Mouse (Mus musculus): ENCODE measurements around the gene Hist2h3b. TPM values are rescaled to one million over a fixed set of nuclear protein-coding genes. Genes with fewer than 3 reads are reported as not detected.
"Not testable (repeated sequence)": the region's sequence is repeated elsewhere in the genome, so short reads cannot be mapped to it uniquely, and the experiment has no call there.

Hist2h3b gene
- total RNA-seq, 2 experiments from 2014 or later = 340 to 373 TPM

DNA sequence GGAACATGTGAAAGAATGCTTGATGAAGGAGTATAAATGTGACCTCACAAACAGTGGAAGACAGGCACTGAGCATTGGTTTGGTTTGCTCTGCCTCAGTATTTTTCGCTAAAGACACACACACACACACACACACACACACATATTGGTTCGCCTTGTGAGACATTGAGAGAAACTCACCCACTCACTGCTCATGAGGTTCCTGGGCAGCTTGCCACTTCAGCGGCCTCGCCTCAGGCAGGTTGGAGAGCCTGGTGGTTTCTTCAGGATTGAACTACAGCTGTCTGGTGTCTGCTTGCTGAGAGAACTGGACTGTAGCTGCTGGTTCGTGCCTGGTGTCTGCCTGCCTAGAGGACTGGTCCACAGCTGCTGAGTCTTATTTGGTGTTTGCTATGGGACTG, 8.2 kb upstream of the Hist2h3b start:
- ATAC-seq (replicated peaks; ENCODE audit: low FRiP score, poor library complexity, severe bottlenecking) = no peak

- ATAC-seq (replicated peaks; ENCODE audit: low FRiP score, poor library complexity, severe bottlenecking) = no peak
These were observed 6.8 kb upstream of the Hist2h3b start for GRCm38 (mm10) chr3:96261623-96262022.

DNA sequence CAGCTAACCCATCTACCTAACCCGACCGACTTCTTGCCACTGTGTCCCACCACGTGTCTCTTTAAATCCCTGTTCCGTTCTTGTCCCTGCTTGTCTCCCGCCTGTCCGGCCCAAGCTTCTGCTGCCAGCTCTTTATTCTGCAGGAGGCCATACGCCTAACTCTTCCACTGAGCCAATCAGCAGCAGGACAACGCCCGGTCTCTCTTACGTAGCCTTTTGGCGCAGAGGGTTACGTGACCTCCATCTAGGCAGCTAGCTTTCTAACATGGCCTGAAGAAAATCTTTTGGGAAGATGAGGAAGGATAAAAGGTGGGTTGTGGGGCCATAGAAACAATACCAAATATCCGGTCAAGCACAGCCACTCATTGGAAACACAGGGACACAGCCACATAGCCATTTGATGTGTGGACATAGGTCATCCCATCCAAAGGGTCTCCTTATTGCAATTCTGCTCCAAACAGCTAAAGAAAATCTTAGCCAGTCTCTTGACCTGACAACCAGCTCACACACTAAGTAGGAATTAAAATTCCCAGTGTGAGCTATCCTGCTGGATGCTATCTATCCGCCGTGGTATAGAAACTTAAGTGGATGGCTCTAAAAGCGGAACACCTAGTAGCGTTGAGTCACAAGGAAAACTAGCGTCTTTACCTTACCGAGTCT, 6.1 kb upstream of the Hist2h3b start:
- ATAC-seq (replicated peaks; ENCODE audit: low FRiP score, poor library complexity, severe bottlenecking) = peak; percentile 80

GRCm38 (mm10) chr3:96262979-96263550, 5.4 kb upstream of the Hist2h3b start, which contains the start of gene Hist2h4:
Gene Hist2h4, minus strand, starts transcription at chr3:96263311.
- peak; percentile 71 for ATAC-seq (replicated peaks; ENCODE audit: low FRiP score, poor library complexity, severe bottlenecking)

- 0 out of 2 replicates have a peak, but pooled peaks have one; percentile 14 for ATAC-seq (replicated peaks; ENCODE audit: low FRiP score, poor library complexity, severe bottlenecking)
These were observed 4.7 kb upstream of the Hist2h3b start for GRCm38 (mm10) chr3:96263558-96264403.

GRCm38 (mm10) chr3:96264404-96264949, 4.0 kb upstream of the Hist2h3b start:
- ATAC-seq (replicated peaks; ENCODE audit: low FRiP score, poor library complexity, severe bottlenecking) = no peak

DNA sequence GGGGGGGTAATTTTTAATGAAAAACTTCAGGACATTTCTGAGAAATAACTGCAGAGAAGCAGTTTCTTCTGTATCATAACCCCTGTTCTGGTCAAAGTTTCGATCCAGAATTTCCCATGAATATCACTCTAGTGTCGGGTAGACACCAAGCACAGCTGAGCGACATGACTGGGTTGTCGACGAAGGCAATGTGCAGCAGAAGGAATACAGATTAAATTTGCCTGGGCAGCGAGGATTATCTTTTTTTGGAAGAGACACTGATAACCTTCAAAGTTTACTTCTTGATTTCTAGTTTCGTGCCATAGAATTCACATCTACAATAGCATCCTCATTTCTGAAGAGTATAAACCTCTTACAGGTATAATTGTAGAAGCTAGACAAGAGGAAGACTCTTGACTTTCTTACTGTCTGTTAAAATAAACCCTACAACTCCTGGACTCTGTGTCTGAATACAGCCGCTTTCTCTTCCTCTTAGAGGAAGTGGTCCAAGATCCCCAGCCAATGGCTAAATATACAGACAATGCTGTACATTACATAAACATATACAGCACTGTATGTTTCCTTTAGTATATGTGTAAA, 2.2 kb upstream of the Hist2h3b start:
- ATAC-seq (replicated peaks; ENCODE audit: low FRiP score, poor library complexity, severe bottlenecking) = no peak

- no peak for ATAC-seq (replicated peaks; ENCODE audit: low FRiP score, poor library complexity, severe bottlenecking)
These were observed 913 bp upstream of the Hist2h3b start for GRCm38 (mm10) chr3:96267541-96267940.

GRCm38 (mm10) chr3:96268776-96269378, 423 bp downstream of the Hist2h3b start:
- peak; percentile 33 for ATAC-seq (replicated peaks; ENCODE audit: low FRiP score, poor library complexity, severe bottlenecking)

- ATAC-seq (replicated peaks; ENCODE audit: low FRiP score, poor library complexity, severe bottlenecking) = peak; percentile 88
These were observed 1.3 kb downstream of the Hist2h3b start, which contains the start of gene Hist2h2bb for GRCm38 (mm10) chr3:96269511-96270474. Gene Hist2h2bb, plus strand, starts transcription at chr3:96269752.

- no peak for ATAC-seq (replicated peaks; ENCODE audit: low FRiP score, poor library complexity, severe bottlenecking)
These were observed 5.4 kb downstream of the Hist2h3b start for GRCm38 (mm10) chr3:96273591-96274465.

- ATAC-seq (replicated peaks; ENCODE audit: low FRiP score, poor library complexity, severe bottlenecking) = peak; percentile 62
These were observed 9.0 kb downstream of the Hist2h3b start for GRCm38 (mm10) chr3:96277428-96277799.

- peak; percentile 94 for ATAC-seq (replicated peaks; ENCODE audit: low FRiP score, poor library complexity, severe bottlenecking)
These were observed 9.6 kb downstream of the Hist2h3b start for GRCm38 (mm10) chr3:96277800-96278624.

DNA sequence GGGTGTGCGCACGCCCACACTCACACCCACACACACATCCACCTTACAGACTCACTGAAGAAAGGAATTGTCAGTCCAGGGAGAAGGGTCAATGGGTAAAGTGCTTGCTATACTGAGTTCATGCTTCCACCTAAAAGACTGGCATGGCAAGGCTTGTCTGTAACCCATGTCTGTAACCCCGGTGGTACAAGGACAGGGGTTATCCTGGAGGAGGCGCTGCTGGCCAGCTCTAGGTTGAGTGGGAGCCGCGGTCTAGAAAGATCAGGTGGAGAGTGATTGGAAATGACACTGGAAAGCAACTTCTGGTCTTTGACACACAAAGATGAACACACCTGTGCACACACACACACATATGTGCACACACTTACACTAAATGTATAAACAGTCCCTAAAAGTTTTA, 12.2 kb downstream of the Hist2h3b start:
- ATAC-seq (replicated peaks; ENCODE audit: low FRiP score, poor library complexity, severe bottlenecking) = no peak

- no peak for ATAC-seq (replicated peaks; ENCODE audit: low FRiP score, poor library complexity, severe bottlenecking)
These were observed 16.0 kb downstream of the Hist2h3b start for GRCm38 (mm10) chr3:96284457-96284856.

DNA sequence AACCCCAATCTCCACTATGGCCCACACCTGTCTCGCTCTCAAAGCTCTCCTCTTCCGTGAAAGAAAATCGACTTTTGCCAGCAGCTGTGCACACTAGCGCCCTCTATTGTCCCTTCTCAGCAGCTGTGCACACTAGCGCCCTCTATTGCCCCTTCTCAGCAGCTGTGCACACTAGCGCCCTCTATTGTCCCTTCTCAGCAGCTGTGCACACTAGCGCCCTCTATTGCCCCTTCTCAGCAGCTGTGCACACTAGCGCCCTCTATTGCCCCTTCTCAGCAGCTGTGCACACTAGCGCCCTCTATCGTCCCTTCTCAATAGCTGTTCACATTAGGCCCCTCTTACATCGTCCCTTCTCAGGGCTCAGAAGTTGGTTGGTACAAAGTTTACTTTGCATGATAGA, 18.9 kb downstream of the Hist2h3b start:
- not testable (repeated sequence) for ATAC-seq (replicated peaks; ENCODE audit: low FRiP score, poor library complexity, severe bottlenecking)

GRCm38 (mm10) chr3:96289201-96289600, 20.7 kb downstream of the Hist2h3b start:
- no peak for ATAC-seq (replicated peaks; ENCODE audit: low FRiP score, poor library complexity, severe bottlenecking)
